Mouse (Mus musculus): ENCODE data around the gene Gabarapl1. TPM values are rescaled to one million over a fixed set of nuclear protein-coding genes. Genes with fewer than 3 reads are reported as not detected.

Gabarapl1 gene
- polyA plus RNA-seq, 1 experiment from 2014 or later: 82.3 TPM

- TF ChIP-seq EP300 (IDR thresholded peaks at IDR 0.05) (no peak), CTCF (IDR thresholded peaks at IDR 0.05) (peak; percentile 96)
- Histone ChIP-seq H3K9me3 (ENCODE audit: low read length) (no peaks in the 10 kb centered on the region), H3K4me1 (ENCODE audit: insufficient read depth, low read depth, low read length) (no peaks in the 10 kb centered on the region; the same call in 1 of the 2 replicates), H3K4me2 (replicated peaks; ENCODE audit: low read depth, low read length) (no peak overlapping the region), H3K4me3 (ENCODE audit: low read depth, low read length) (no peak overlapping the region), H3K27me3 (replicated peaks; ENCODE audit: insufficient read depth, low read length) (no peaks in the 10 kb centered on the region), H3K27ac (ENCODE audit: low read length) (no peak overlapping the region), H3K9ac (replicated peaks; ENCODE audit: low read depth) (no peak overlapping the region), H3K36me3 (ENCODE audit: insufficient read depth, low read length) (peaks cover 24% of the 10 kb centered on the region)
- peak; percentile 59 for DNase-seq (ENCODE audit: low spot score)
- peak; percentile 68 for ATAC-seq
- WGBS: 55% methylated on average over 6 of the region's 6 CpGs
Measured at GRCm38 (mm10) chr6:129543709-129544606, 11.0 kb downstream of the Gabarapl1 start.

DNA sequence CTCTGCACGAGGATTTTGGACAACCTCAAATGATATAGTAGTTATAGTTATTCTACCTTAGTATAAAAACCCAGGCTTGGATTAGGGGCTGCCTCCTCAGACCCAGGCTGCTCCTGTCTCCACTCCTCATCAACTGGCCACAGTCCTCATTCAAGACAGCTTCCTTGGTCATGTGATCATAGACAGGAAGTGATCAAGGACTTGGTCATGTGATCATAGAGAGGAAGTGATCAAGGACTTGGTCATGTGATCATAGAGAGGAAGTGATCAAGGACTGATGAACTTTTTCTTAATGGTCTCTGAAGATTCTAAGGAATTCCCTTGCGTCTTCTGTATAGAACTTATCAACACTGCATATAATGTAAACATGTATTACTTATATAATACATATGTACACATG is 14.3 kb downstream of the Gabarapl1 start:
- Histone ChIP-seq H3K27ac (ENCODE audit: low read length) (no peak overlapping the region), H3K4me1 (ENCODE audit: insufficient read depth, low read depth, low read length) (no peaks in the 10 kb centered on the region; the same call in 1 of the 2 replicates), H3K9ac (replicated peaks; ENCODE audit: low read depth) (no peak overlapping the region), H3K27me3 (replicated peaks; ENCODE audit: insufficient read depth, low read length) (no peaks in the 10 kb centered on the region), H3K36me3 (ENCODE audit: insufficient read depth, low read length) (no peaks in the 10 kb centered on the region), H3K4me3 (ENCODE audit: low read depth, low read length) (no peak overlapping the region), H3K9me3 (ENCODE audit: low read length) (no peaks in the 10 kb centered on the region), H3K4me2 (replicated peaks; ENCODE audit: low read depth, low read length) (no peak overlapping the region)
- TF ChIP-seq EP300 (IDR thresholded peaks at IDR 0.05): no peak
- ATAC-seq: no peak
- DNase-seq (ENCODE audit: low spot score): no peak
- 73% methylated on average over 2 of the region's 2 CpGs for WGBS

GRCm38 (mm10) chr6:129548009-129548408 is 15.0 kb downstream of the Gabarapl1 start:
- no peak overlapping the region for H3K4me2 ChIP-seq (replicated peaks; ENCODE audit: low read depth, low read length)
- no peak overlapping the region for H3K4me3 ChIP-seq (ENCODE audit: low read depth, low read length)
- no peaks in the 10 kb centered on the region; the same call in 1 of the 2 replicates for H3K4me1 ChIP-seq (ENCODE audit: insufficient read depth, low read depth, low read length)
- H3K36me3 ChIP-seq (ENCODE audit: insufficient read depth, low read length): no peaks in the 10 kb centered on the region
- ATAC-seq: no peak
- DNase-seq (ENCODE audit: low spot score): no peak
- 48% methylated on average over 3 of the region's 3 CpGs for WGBS
- H3K27ac ChIP-seq (ENCODE audit: low read length): no peak overlapping the region
- no peaks in the 10 kb centered on the region for H3K27me3 ChIP-seq (replicated peaks; ENCODE audit: insufficient read depth, low read length)
- H3K9me3 ChIP-seq (ENCODE audit: low read length): no peaks in the 10 kb centered on the region
- TF ChIP-seq CTCF (IDR thresholded peaks at IDR 0.05) (no peak), EP300 (IDR thresholded peaks at IDR 0.05) (no peak)
- H3K9ac ChIP-seq (replicated peaks; ENCODE audit: low read depth): no peak overlapping the region

- Histone ChIP-seq H3K4me3 (ENCODE audit: low read depth, low read length) (no peak overlapping the region), H3K9ac (replicated peaks; ENCODE audit: low read depth) (no peak overlapping the region), H3K4me2 (replicated peaks; ENCODE audit: low read depth, low read length) (no peak overlapping the region), H3K27me3 (replicated peaks; ENCODE audit: insufficient read depth, low read length) (no peaks in the 10 kb centered on the region), H3K4me1 (ENCODE audit: insufficient read depth, low read depth, low read length) (no peaks in the 10 kb centered on the region), H3K27ac (ENCODE audit: low read length) (no peak overlapping the region), H3K9me3 (ENCODE audit: low read length) (no peaks in the 10 kb centered on the region), H3K36me3 (ENCODE audit: insufficient read depth, low read length) (no peaks in the 10 kb centered on the region)
- no peak for TF ChIP-seq EP300 (IDR thresholded peaks at IDR 0.05)
- ATAC-seq (no peak), DNase-seq (ENCODE audit: low spot score) (no peak)
Measured at GRCm38 (mm10) chr6:129557298-129558023, 24.5 kb downstream of the Gabarapl1 start.

- peak; percentile 80 for DNase-seq (ENCODE audit: low spot score)
- no peaks in the 10 kb centered on the region for H3K9me3 ChIP-seq (ENCODE audit: low read length)
- ATAC-seq: peak; percentile 56
Measured at GRCm38 (mm10) chr6:129558946-129559640, 26.1 kb downstream of the Gabarapl1 start.

DNA sequence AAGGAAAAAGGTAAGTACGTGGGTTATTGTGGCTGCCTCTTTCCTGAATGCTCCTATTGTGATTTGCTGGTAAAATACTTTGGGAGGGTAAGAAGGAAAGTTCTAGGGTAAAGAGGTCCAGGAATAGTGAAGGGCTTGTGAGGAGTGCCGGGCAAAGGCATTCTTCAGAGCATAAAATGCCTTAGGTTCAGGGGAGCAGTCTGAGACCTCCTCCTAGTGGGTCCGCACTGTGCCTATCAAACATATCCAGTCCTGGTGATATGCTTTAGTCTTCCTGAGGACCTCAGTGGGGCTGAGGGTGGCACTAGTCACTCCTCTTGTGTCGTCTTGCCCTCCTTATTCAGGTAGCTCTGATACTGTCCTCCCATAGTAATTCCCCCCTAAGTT is 26.7 kb downstream of the Gabarapl1 start:
- 47% methylated on average over 4 of the region's 4 CpGs for WGBS
- no peak overlapping the region for H3K9ac ChIP-seq (replicated peaks; ENCODE audit: low read depth)

More at GRCm38 (mm10) chr6:129558946-129559640, 26.1 kb downstream of the Gabarapl1 start:
- H3K4me2 ChIP-seq (replicated peaks; ENCODE audit: low read depth, low read length): no peak overlapping the region
- no peaks in the 10 kb centered on the region for H3K4me1 ChIP-seq (ENCODE audit: insufficient read depth, low read depth, low read length)
- 13% methylated on average over 12 of the region's 12 CpGs for WGBS
- no peaks in the 10 kb centered on the region for H3K27me3 ChIP-seq (replicated peaks; ENCODE audit: insufficient read depth, low read length)
- peak; percentile 98 for TF ChIP-seq CTCF (IDR thresholded peaks at IDR 0.05)
- no peak for TF ChIP-seq EP300 (IDR thresholded peaks at IDR 0.05)
- no peak overlapping the region for H3K27ac ChIP-seq (ENCODE audit: low read length)
- H3K9ac ChIP-seq (replicated peaks; ENCODE audit: low read depth): no peak overlapping the region
- no peaks in the 10 kb centered on the region for H3K36me3 ChIP-seq (ENCODE audit: insufficient read depth, low read length)
- no peak overlapping the region for H3K4me3 ChIP-seq (ENCODE audit: low read depth, low read length)

More for the DNA sequence above, 26.7 kb downstream of the Gabarapl1 start:
- H3K4me2 ChIP-seq (replicated peaks; ENCODE audit: low read depth, low read length): no peak overlapping the region
- TF ChIP-seq CTCF (IDR thresholded peaks at IDR 0.05) (no peak), EP300 (IDR thresholded peaks at IDR 0.05) (no peak)
- DNase-seq (ENCODE audit: low spot score): no peak
- ATAC-seq: no peak
- no peaks in the 10 kb centered on the region for H3K4me1 ChIP-seq (ENCODE audit: insufficient read depth, low read depth, low read length)
- no peaks in the 10 kb centered on the region for H3K36me3 ChIP-seq (ENCODE audit: insufficient read depth, low read length)
- H3K27ac ChIP-seq (ENCODE audit: low read length): no peak overlapping the region
- no peaks in the 10 kb centered on the region for H3K27me3 ChIP-seq (replicated peaks; ENCODE audit: insufficient read depth, low read length)
- H3K4me3 ChIP-seq (ENCODE audit: low read depth, low read length): no peak overlapping the region
- no peaks in the 10 kb centered on the region for H3K9me3 ChIP-seq (ENCODE audit: low read length)

All from lung, postnatal 0 days (tissue).